Mouse (Mus musculus) megakaryocyte, embryonic 14.5 days (primary cell): ENCODE data around the gene Gm10401. TPM values are rescaled to one million over a fixed set of nuclear protein-coding genes. Genes with fewer than 3 reads are reported as not detected.
"Not testable (repeated sequence)": the region's sequence is repeated elsewhere in the genome, so short reads cannot be mapped to it uniquely, and the experiment has no call there.

Source experiments
- H3K27me3 ChIP-seq: replicated peaks from 2 replicates; pipeline ENCODE3; 2012; ENCODE audit warnings: inconsistent platforms
- H3K36me3 ChIP-seq: replicated peaks from 2 replicates; pipeline ENCODE3; 2012; ENCODE audit warnings: low read length, inconsistent platforms, mixed read lengths
- H3K4me1 ChIP-seq: 2 replicates; pipeline ENCODE4 v1.6.1; 2012; ENCODE audit warnings: inconsistent platforms
- H3K4me3 ChIP-seq: replicated peaks from 2 replicates; pipeline ENCODE3; 2012; ENCODE audit warnings: moderate library complexity, mild to moderate bottlenecking, inconsistent platforms
- H3K9me3 ChIP-seq: 2 replicates; pipeline ENCODE4 v1.6.1; 2012; ENCODE audit warnings: inconsistent platforms
- FLI1 ChIP-seq: IDR thresholded peaks from 2 replicates; pipeline ENCODE4 v1.6.1; 2012; ENCODE audit warnings: low read length, inconsistent platforms, mixed read lengths
- GATA1 ChIP-seq: IDR thresholded peaks from 3 replicates; pipeline ENCODE4 v1.6.1; 2012; ENCODE audit warnings: mixed read lengths, low read length, inconsistent platforms, borderline replicate concordance
- polyA plus RNA-seq: library from polyadenylated mRNA; stranded (reverse); fragments of >175 nt; gene quantifications from 2 replicates; pipeline ENCODE4 v1.2.3, GENCODE M21; 2012; ENCODE audit warnings: low replicate concordance; ENCODE audit not compliant: insufficient read depth

Gene Gm10401
- polyA plus RNA-seq, 1 experiment, result not detected

- H3K4me1 ChIP-seq, result peaks cover 29% of the 10 kb centered on the region
- no peak for TF ChIP-seq FLI1
- TF ChIP-seq GATA1, result no peak
- no peaks in the 10 kb centered on the region for H3K9me3 ChIP-seq
- H3K27me3 ChIP-seq, result no peaks in the 10 kb centered on the region
- peaks cover 46% of the 10 kb centered on the region for H3K36me3 ChIP-seq
- peak within 1 kb of the TSS; percentile 97 for H3K4me3 ChIP-seq
Observed at GRCm38 (mm10) chr5:115118961-115119570, 21.0 kb upstream of the Gm10401 start, which contains the start of gene Acads. Gene Acads, minus strand, starts transcription at chr5:115119346.

- peaks cover 26% of the 10 kb centered on the region for H3K4me1 ChIP-seq
- no peaks in the 10 kb centered on the region for H3K9me3 ChIP-seq
- H3K36me3 ChIP-seq, result peaks cover 51% of the 10 kb centered on the region
- peak overlapping the region; percentile 48 for H3K4me3 ChIP-seq
- no peaks in the 10 kb centered on the region for H3K27me3 ChIP-seq
- no peak for TF ChIP-seq FLI1
- no peak for TF ChIP-seq GATA1
Observed at GRCm38 (mm10) chr5:115117467-115117866, 19.4 kb upstream of the Gm10401 start.

GRCm38 (mm10) chr5:115116426-115116825 lies 18.3 kb upstream of the Gm10401 start:
- TF ChIP-seq FLI1, result no peak
- Histone ChIP-seq H3K9me3 (no peaks in the 10 kb centered on the region), H3K27me3 (no peaks in the 10 kb centered on the region), H3K36me3 (peaks cover 57% of the 10 kb centered on the region), H3K4me1 (peaks cover 30% of the 10 kb centered on the region), H3K4me3 (no peak overlapping the region)

- H3K4me3 ChIP-seq, result no peak overlapping the region
- TF ChIP-seq FLI1 (no peak), GATA1 (no peak)
- H3K4me1 ChIP-seq, result peaks cover 28% of the 10 kb centered on the region
- no peaks in the 10 kb centered on the region for H3K9me3 ChIP-seq
- peaks cover 76% of the 10 kb centered on the region for H3K36me3 ChIP-seq
- no peaks in the 10 kb centered on the region for H3K27me3 ChIP-seq
Observed at GRCm38 (mm10) chr5:115114501-115114900, 16.4 kb upstream of the Gm10401 start.

GRCm38 (mm10) chr5:115113244-115113643 lies 15.1 kb upstream of the Gm10401 start:
- no peak for TF ChIP-seq FLI1
- no peak for TF ChIP-seq GATA1
- Histone ChIP-seq H3K4me3 (no peak overlapping the region), H3K4me1 (peaks cover 21% of the 10 kb centered on the region), H3K36me3 (peaks cover 82% of the 10 kb centered on the region), H3K27me3 (no peaks in the 10 kb centered on the region), H3K9me3 (no peaks in the 10 kb centered on the region)

- peaks cover 7% of the 10 kb centered on the region for H3K4me1 ChIP-seq
Observed at GRCm38 (mm10) chr5:115111156-115111555, 13.1 kb upstream of the Gm10401 start.

GRCm38 (mm10) chr5:115103253-115103652 lies 5.2 kb upstream of the Gm10401 start:
- H3K4me3 ChIP-seq, H3K9me3 ChIP-seq, H3K27me3 ChIP-seq: not testable (repeated sequence)
- peaks cover 20% of the 10 kb centered on the region for H3K4me1 ChIP-seq
- peaks cover 70% of the 10 kb centered on the region for H3K36me3 ChIP-seq

More at GRCm38 (mm10) chr5:115111156-115111555, 13.1 kb upstream of the Gm10401 start:
- Histone ChIP-seq H3K27me3 (no peaks in the 10 kb centered on the region), H3K36me3 (peaks cover 77% of the 10 kb centered on the region), H3K9me3 (no peaks in the 10 kb centered on the region), H3K4me3 (no peak overlapping the region)
- no peak for TF ChIP-seq GATA1
- no peak for TF ChIP-seq FLI1

- no peak for TF ChIP-seq GATA1
- TF ChIP-seq FLI1, result no peak
- no peaks in the 10 kb centered on the region for H3K9me3 ChIP-seq
- peaks cover 73% of the 10 kb centered on the region for H3K36me3 ChIP-seq
- H3K27me3 ChIP-seq, result no peaks in the 10 kb centered on the region
- no peak overlapping the region for H3K4me3 ChIP-seq
- peaks cover 20% of the 10 kb centered on the region for H3K4me1 ChIP-seq
Observed at GRCm38 (mm10) chr5:115102231-115102630, 4.1 kb upstream of the Gm10401 start.

- H3K36me3 ChIP-seq, result peaks cover 86% of the 10 kb centered on the region
- TF ChIP-seq GATA1, result no peak
- no peaks in the 10 kb centered on the region for H3K27me3 ChIP-seq
- H3K4me1 ChIP-seq, result peaks cover 32% of the 10 kb centered on the region
- H3K9me3 ChIP-seq, result no peaks in the 10 kb centered on the region
- H3K4me3 ChIP-seq, result no peak overlapping the region
Observed at GRCm38 (mm10) chr5:115100473-115100872, 2.4 kb upstream of the Gm10401 start.

- H3K27me3 ChIP-seq, result no peaks in the 10 kb centered on the region
- H3K4me3 ChIP-seq, result no peak overlapping the region
- H3K4me1 ChIP-seq, result peaks cover 37% of the 10 kb centered on the region
- H3K36me3 ChIP-seq, result peaks cover 91% of the 10 kb centered on the region
- TF ChIP-seq FLI1 (no peak), GATA1 (no peak)
- H3K9me3 ChIP-seq, result no peaks in the 10 kb centered on the region
Observed at GRCm38 (mm10) chr5:115099991-115100390, 1.9 kb upstream of the Gm10401 start.

- no peak overlapping the region for H3K4me3 ChIP-seq
- H3K9me3 ChIP-seq, result no peaks in the 10 kb centered on the region
- peaks cover 95% of the 10 kb centered on the region for H3K36me3 ChIP-seq
- TF ChIP-seq GATA1 (no peak), FLI1 (no peak)
- no peaks in the 10 kb centered on the region for H3K27me3 ChIP-seq
- peaks cover 41% of the 10 kb centered on the region for H3K4me1 ChIP-seq
Observed at GRCm38 (mm10) chr5:115099530-115099929, 1.4 kb upstream of the Gm10401 start.
